Mouse (Mus musculus) ES-Bruce4 (cell line): Measurements from ENCODE around the gene Olfr159. TPM values are rescaled to one million over a fixed set of nuclear protein-coding genes. Genes with fewer than 3 reads are reported as not detected.

ENCODE experiments used
- H3K27ac ChIP-seq: 2 replicates; pipeline ENCODE4 v1.5.1; 2012; ENCODE audit warnings: low read length, inconsistent platforms; ENCODE audit not compliant: insufficient read depth
- H3K27me3 ChIP-seq: 2 replicates; pipeline ENCODE4 v1.6.1; 2012; ENCODE audit warnings: mild to moderate bottlenecking, low read length, inconsistent platforms; ENCODE audit not compliant: control insufficient read depth, poor library complexity, insufficient read depth, severe bottlenecking
- H3K36me3 ChIP-seq: 2 replicates; pipeline ENCODE4 v1.6.1; 2012; ENCODE audit warnings: inconsistent platforms, mild to moderate bottlenecking, low read length, moderate library complexity; ENCODE audit not compliant: control insufficient read depth, poor library complexity, insufficient read depth, severe bottlenecking
- H3K4me1 ChIP-seq: one replicate; pipeline ENCODE4 v1.8.1; 2011; ENCODE audit warnings: low read length; ENCODE audit not compliant: control insufficient read depth, insufficient read depth
- H3K4me3 ChIP-seq: 2 replicates; pipeline ENCODE4 v1.5.1; 2011; ENCODE audit warnings: low read depth, mild to moderate bottlenecking, low read length
- H3K9ac ChIP-seq: 2 replicates; pipeline ENCODE4 v1.6.1; 2012; ENCODE audit warnings: low read depth, mild to moderate bottlenecking, inconsistent platforms; ENCODE audit not compliant: poor library complexity, severe bottlenecking
- H3K9me3 ChIP-seq: replicated peaks from 2 replicates; pipeline ENCODE4 v1.6.1; 2012; ENCODE audit warnings: mild to moderate bottlenecking, low read length, inconsistent platforms; ENCODE audit not compliant: control insufficient read depth, poor library complexity, insufficient read depth, severe bottlenecking
- CTCF ChIP-seq: IDR thresholded peaks from one replicate; pipeline ENCODE4 v1.8.1; 2011; ENCODE audit warnings: low read depth, low read length
- EP300 ChIP-seq: IDR thresholded peaks from 2 replicates; pipeline ENCODE4 v1.6.1; 2011; ENCODE audit warnings: low read depth, low read length; ENCODE audit not compliant: insufficient read depth
- POLR2A ChIP-seq: IDR thresholded peaks from one replicate; pipeline ENCODE4 v1.8.1; 2011; ENCODE audit warnings: low read length; ENCODE audit not compliant: insufficient read depth
- polyA plus RNA-seq: library from polyadenylated mRNA; stranded (reverse); fragments of >200 nt; gene quantifications from 2 replicates; pipeline ENCODE4 v1.2.4, GENCODE M21; 2011; ENCODE audit warnings: low read depth; ENCODE audit not compliant: missing spikeins, insufficient read depth, insufficient read length

The Olfr159 gene
- polyA plus RNA-seq, 1 experiment = not detected

- H3K9me3 ChIP-seq = no peaks in the 10 kb centered on the region
- no peak overlapping the region for H3K27ac ChIP-seq
- TF ChIP-seq CTCF (no peak), EP300 (no peak), POLR2A (no peak)
- no peaks in the 10 kb centered on the region for H3K27me3 ChIP-seq
- no peaks in the 10 kb centered on the region for H3K4me1 ChIP-seq
- H3K36me3 ChIP-seq = no peaks in the 10 kb centered on the region
- no peak overlapping the region for H3K4me3 ChIP-seq
- no peak overlapping the region for H3K9ac ChIP-seq
Observed at GRCm38 (mm10) chr4:43728576-43728954, 42.2 kb downstream of the Olfr159 start.

GRCm38 (mm10) chr4:43727718-43728575 is 42.9 kb downstream of the Olfr159 start:
- Histone ChIP-seq H3K27me3 (no peaks in the 10 kb centered on the region), H3K4me3 (no peak overlapping the region), H3K9ac (no peak overlapping the region), H3K9me3 (no peaks in the 10 kb centered on the region), H3K27ac (no peak overlapping the region), H3K4me1 (no peaks in the 10 kb centered on the region), H3K36me3 (no peaks in the 10 kb centered on the region)
- no peak for TF ChIP-seq CTCF

- Histone ChIP-seq H3K9me3 (no peaks in the 10 kb centered on the region), H3K27me3 (no peaks in the 10 kb centered on the region), H3K4me1 (no peaks in the 10 kb centered on the region), H3K36me3 (no peaks in the 10 kb centered on the region), H3K27ac (no peak within 1 kb of the TSS), H3K4me3 (no peak within 1 kb of the TSS), H3K9ac (no peak within 1 kb of the TSS)
- TF ChIP-seq EP300 = no peak
- no peak for TF ChIP-seq POLR2A
- TF ChIP-seq CTCF = no peak
Observed at GRCm38 (mm10) chr4:43726995-43727394, 43.8 kb downstream of the Olfr159 start, which contains the start of gene Hrct1. TSS of gene Hrct1 (plus strand) at chr4:43727188.

- H3K4me3 ChIP-seq = no peak overlapping the region
- H3K36me3 ChIP-seq = no peaks in the 10 kb centered on the region
- no peaks in the 10 kb centered on the region for H3K27me3 ChIP-seq
- H3K9ac ChIP-seq = no peak overlapping the region
- H3K27ac ChIP-seq = no peak overlapping the region
- no peaks in the 10 kb centered on the region for H3K9me3 ChIP-seq
- no peaks in the 10 kb centered on the region for H3K4me1 ChIP-seq
- no peak for TF ChIP-seq EP300
- no peak for TF ChIP-seq POLR2A
- TF ChIP-seq CTCF = no peak
Observed at GRCm38 (mm10) chr4:43726228-43726993, 44.4 kb downstream of the Olfr159 start.

- no peak overlapping the region for H3K9ac ChIP-seq
- H3K9me3 ChIP-seq = no peaks in the 10 kb centered on the region
- no peak overlapping the region for H3K4me3 ChIP-seq
- H3K4me1 ChIP-seq = no peaks in the 10 kb centered on the region
- no peaks in the 10 kb centered on the region for H3K36me3 ChIP-seq
- TF ChIP-seq CTCF (peak; percentile 15), POLR2A (no peak)
- no peak overlapping the region for H3K27ac ChIP-seq
- no peaks in the 10 kb centered on the region for H3K27me3 ChIP-seq
Observed at GRCm38 (mm10) chr4:43724764-43725163, 46.0 kb downstream of the Olfr159 start.

- no peaks in the 10 kb centered on the region for H3K4me1 ChIP-seq
- no peak overlapping the region for H3K9ac ChIP-seq
- H3K27ac ChIP-seq = no peak overlapping the region
- H3K4me3 ChIP-seq = no peak overlapping the region
- H3K9me3 ChIP-seq = no peaks in the 10 kb centered on the region
- no peaks in the 10 kb centered on the region for H3K36me3 ChIP-seq
- H3K27me3 ChIP-seq = no peaks in the 10 kb centered on the region
- TF ChIP-seq EP300 (no peak), CTCF (no peak), POLR2A (no peak)
Observed at GRCm38 (mm10) chr4:43722191-43722590, 48.6 kb downstream of the Olfr159 start.
